Mouse (Mus musculus): Measurements from ENCODE around the gene Plekhm2. TPM values are rescaled to one million over a fixed set of nuclear protein-coding genes. Genes with fewer than 3 reads are reported as not detected.
A peak's percentile ranks its signal among the peaks of the same experiment; 100 is the strongest.

Gene Plekhm2
- total and polyA plus RNA-seq, 2 experiments = 2.7 to 13.5 TPM

- 0 out of 2 replicates have a peak, but pooled peaks cover 2% of the 10 kb centered on the region for H3K36me3 ChIP-seq (ENCODE audit: control insufficient read depth, insufficient read depth, low read length)
- peak; percentile 48 for DNase-seq (ENCODE audit: extremely low read depth, low read depth, low spot score)
- no peaks in the 10 kb centered on the region for H3K27me3 ChIP-seq (ENCODE audit: control insufficient read depth, insufficient read depth, low read length)
- H3K4me1 ChIP-seq (ENCODE audit: control insufficient read depth, insufficient read depth, low read length) = peaks cover 16% of the 10 kb centered on the region
- H3K27ac ChIP-seq (replicated peaks; ENCODE audit: insufficient read depth, low read depth, low read length) = peak within 1 kb of the TSS; percentile 83
- peak within 1 kb of the TSS; percentile 73 for H3K4me3 ChIP-seq (ENCODE audit: insufficient read depth, low read depth, low read length)
- peaks cover 4% of the 10 kb centered on the region; the same call in 1 of the 2 replicates for H3K79me2 ChIP-seq (ENCODE audit: control insufficient read depth, insufficient read depth, low read length)
- peak within 1 kb of the TSS; percentile 83 for H3K9ac ChIP-seq (ENCODE audit: low read depth, low read length)
- TF ChIP-seq POLR2A (IDR thresholded peaks at IDR 0.05; ENCODE audit: extremely low read depth, insufficient read depth, low read length) (no peak), CTCF (IDR thresholded peaks at IDR 0.05; ENCODE audit: low read depth, low read length) (peak; percentile 83)
- 33% methylated on average over 20 of the region's 20 CpGs for WGBS
Observed at GRCm38 (mm10) chr4:141618565-141619243, 46.0 kb downstream of the Plekhm2 start, which contains the start of gene Tmem82. TSS of gene Tmem82 (minus strand) at chr4:141618633.

DNA sequence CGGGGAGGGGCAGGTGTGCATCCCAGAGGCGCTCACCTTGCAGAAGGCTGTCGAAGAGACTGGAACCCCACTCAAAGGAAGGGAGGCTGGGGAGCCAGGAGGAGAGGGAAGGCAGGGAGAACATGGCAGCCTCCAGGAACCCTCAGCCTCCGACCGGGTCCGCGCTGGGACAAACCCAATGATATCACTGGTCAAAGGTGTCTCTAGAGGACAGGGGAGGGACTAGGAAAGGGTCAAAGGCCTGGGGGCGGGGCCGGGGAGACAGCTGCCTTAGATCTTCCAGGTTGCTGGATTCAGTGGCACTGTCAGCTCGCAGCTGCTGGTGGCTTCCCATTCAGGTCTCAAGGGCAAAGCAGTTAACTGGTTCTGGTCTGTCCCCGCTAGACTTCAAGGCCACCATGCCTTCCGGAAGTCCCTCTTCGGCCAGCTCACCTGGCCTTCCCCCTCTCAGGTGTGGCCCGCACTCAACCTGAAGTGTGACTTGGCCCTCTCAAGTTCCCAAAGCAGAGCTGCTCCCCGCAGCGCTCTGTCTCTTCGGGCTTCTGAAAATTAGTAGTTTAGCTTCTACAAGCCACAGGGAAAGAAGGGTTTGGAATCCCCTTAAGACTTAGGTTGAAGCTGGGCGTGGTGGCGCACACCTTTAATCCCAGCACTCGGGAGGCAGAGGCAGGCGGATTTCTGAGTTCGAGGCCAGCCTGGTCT is 46.7 kb downstream of the Plekhm2 start:
- H3K27ac ChIP-seq (replicated peaks; ENCODE audit: insufficient read depth, low read depth, low read length) = peak overlapping the region; percentile 83
- H3K9ac ChIP-seq (ENCODE audit: low read depth, low read length) = peak overlapping the region; percentile 83

DNA sequence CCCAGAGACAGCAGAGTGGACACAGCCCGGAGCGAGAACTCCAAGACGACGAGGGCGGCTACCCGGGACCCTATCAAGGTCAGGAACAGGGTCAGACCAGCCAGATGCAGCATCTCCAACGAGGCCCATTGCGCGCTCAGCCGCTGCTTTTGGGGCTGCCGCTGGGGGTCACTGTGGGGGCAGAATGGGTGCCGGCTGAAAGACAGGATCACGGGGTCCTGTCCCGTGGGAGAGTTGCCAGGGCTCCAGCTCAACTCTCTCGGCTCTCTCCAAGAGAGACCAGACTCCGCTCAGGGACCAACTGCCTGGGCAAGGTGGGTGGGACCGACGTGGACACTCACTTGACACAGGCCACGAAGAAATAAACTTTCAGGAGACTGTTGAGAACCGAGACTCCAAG is 47.4 kb downstream of the Plekhm2 start:
- peaks cover 3% of the 10 kb centered on the region; the same call in 1 of the 2 replicates for H3K79me2 ChIP-seq (ENCODE audit: control insufficient read depth, insufficient read depth, low read length)
- peak; percentile 42 for DNase-seq (ENCODE audit: extremely low read depth, low read depth, low spot score)
- H3K4me3 ChIP-seq (ENCODE audit: insufficient read depth, low read depth, low read length) = peak overlapping the region; percentile 73
- H3K9ac ChIP-seq (ENCODE audit: low read depth, low read length) = peak overlapping the region; percentile 83
- H3K27ac ChIP-seq (replicated peaks; ENCODE audit: insufficient read depth, low read depth, low read length) = peak overlapping the region; percentile 80
- TF ChIP-seq CTCF (IDR thresholded peaks at IDR 0.05; ENCODE audit: low read depth, low read length) (peak; percentile 80), POLR2A (IDR thresholded peaks at IDR 0.05; ENCODE audit: extremely low read depth, insufficient read depth, low read length) (no peak)
- H3K36me3 ChIP-seq (ENCODE audit: control insufficient read depth, insufficient read depth, low read length) = peaks cover 2% of the 10 kb centered on the region; the same call in 1 of the 2 replicates
- 1% methylated on average over 20 of the region's 20 CpGs for WGBS
- no peaks in the 10 kb centered on the region for H3K27me3 ChIP-seq (ENCODE audit: control insufficient read depth, insufficient read depth, low read length)
- H3K4me1 ChIP-seq (ENCODE audit: control insufficient read depth, insufficient read depth, low read length) = peaks cover 10% of the 10 kb centered on the region

More for the DNA sequence above, 46.7 kb downstream of the Plekhm2 start:
- peak overlapping the region; percentile 73 for H3K4me3 ChIP-seq (ENCODE audit: insufficient read depth, low read depth, low read length)
- H3K79me2 ChIP-seq (ENCODE audit: control insufficient read depth, insufficient read depth, low read length) = peaks cover 4% of the 10 kb centered on the region; the same call in 1 of the 2 replicates
- WGBS = 9% methylated on average over 22 of the region's 22 CpGs
- peak; percentile 87 for DNase-seq (ENCODE audit: extremely low read depth, low read depth, low spot score)
- peaks cover 2% of the 10 kb centered on the region; the same call in 1 of the 2 replicates for H3K36me3 ChIP-seq (ENCODE audit: control insufficient read depth, insufficient read depth, low read length)
- TF ChIP-seq CTCF (IDR thresholded peaks at IDR 0.05; ENCODE audit: low read depth, low read length) (no peak), POLR2A (IDR thresholded peaks at IDR 0.05; ENCODE audit: extremely low read depth, insufficient read depth, low read length) (peak; percentile 76)
- peaks cover 16% of the 10 kb centered on the region for H3K4me1 ChIP-seq (ENCODE audit: control insufficient read depth, insufficient read depth, low read length)
- no peaks in the 10 kb centered on the region for H3K27me3 ChIP-seq (ENCODE audit: control insufficient read depth, insufficient read depth, low read length)

DNA sequence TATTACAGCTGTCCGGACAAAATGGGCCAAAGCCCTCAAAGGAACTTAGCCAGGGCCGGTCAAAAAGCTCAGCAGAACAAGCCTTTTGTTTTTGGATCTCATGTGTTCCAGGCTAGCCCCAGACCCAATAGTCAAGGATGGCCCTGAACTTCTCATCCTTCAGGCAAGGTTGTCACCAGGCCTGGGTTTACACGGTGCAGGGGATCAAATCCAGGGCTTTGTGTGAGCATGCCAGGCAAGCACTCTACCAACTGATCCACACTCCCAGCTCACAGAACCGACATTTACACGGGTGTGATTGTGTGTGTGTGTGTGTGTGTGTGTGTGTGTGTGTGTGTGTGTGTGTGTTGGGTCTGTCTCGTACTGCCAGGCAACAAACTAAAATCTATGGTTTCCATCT is 47.9 kb downstream of the Plekhm2 start:
- 58% methylated on average over 6 of the region's 6 CpGs for WGBS
- TF ChIP-seq CTCF (IDR thresholded peaks at IDR 0.05; ENCODE audit: low read depth, low read length) = no peak
- no peak for TF ChIP-seq POLR2A (IDR thresholded peaks at IDR 0.05; ENCODE audit: extremely low read depth, insufficient read depth, low read length)
- no peak overlapping the region for H3K4me3 ChIP-seq (ENCODE audit: insufficient read depth, low read depth, low read length)

GRCm38 (mm10) chr4:141614946-141615345 is 49.8 kb downstream of the Plekhm2 start:
- Histone ChIP-seq H3K27me3 (ENCODE audit: control insufficient read depth, insufficient read depth, low read length) (no peaks in the 10 kb centered on the region), H3K27ac (replicated peaks; ENCODE audit: insufficient read depth, low read depth, low read length) (no peak overlapping the region), H3K4me3 (ENCODE audit: insufficient read depth, low read depth, low read length) (no peak overlapping the region), H3K4me1 (ENCODE audit: control insufficient read depth, insufficient read depth, low read length) (peaks cover 7% of the 10 kb centered on the region), H3K36me3 (ENCODE audit: control insufficient read depth, insufficient read depth, low read length) (peaks cover 2% of the 10 kb centered on the region; the same call in 1 of the 2 replicates), H3K79me2 (ENCODE audit: control insufficient read depth, insufficient read depth, low read length) (no peaks in the 10 kb centered on the region), H3K9ac (ENCODE audit: low read depth, low read length) (no peak overlapping the region)
- no peak for DNase-seq (ENCODE audit: extremely low read depth, low read depth, low spot score)
- no peak for TF ChIP-seq POLR2A (IDR thresholded peaks at IDR 0.05; ENCODE audit: extremely low read depth, insufficient read depth, low read length)
- no peak for TF ChIP-seq CTCF (IDR thresholded peaks at IDR 0.05; ENCODE audit: low read depth, low read length)
- 92% methylated on average over 14 of the region's 14 CpGs for WGBS

More for the DNA sequence above, 47.9 kb downstream of the Plekhm2 start:
- H3K79me2 ChIP-seq (ENCODE audit: control insufficient read depth, insufficient read depth, low read length) = no peaks in the 10 kb centered on the region
- peaks cover 2% of the 10 kb centered on the region; the same call in 1 of the 2 replicates for H3K36me3 ChIP-seq (ENCODE audit: control insufficient read depth, insufficient read depth, low read length)
- H3K9ac ChIP-seq (ENCODE audit: low read depth, low read length) = no peak overlapping the region; the same call in 1 of the 2 replicates
- H3K27me3 ChIP-seq (ENCODE audit: control insufficient read depth, insufficient read depth, low read length) = no peaks in the 10 kb centered on the region
- no peak for DNase-seq (ENCODE audit: extremely low read depth, low read depth, low spot score)
- H3K4me1 ChIP-seq (ENCODE audit: control insufficient read depth, insufficient read depth, low read length) = peaks cover 7% of the 10 kb centered on the region
- no peak overlapping the region for H3K27ac ChIP-seq (replicated peaks; ENCODE audit: insufficient read depth, low read depth, low read length)

Data from liver, adult 2 months (tissue).